Mouse (Mus musculus): ENCODE data around the gene Sfmbt1. TPM values are rescaled to one million over a fixed set of nuclear protein-coding genes. Genes with fewer than 3 reads are reported as not detected.
"Not testable (repeated sequence)": the region's sequence is repeated elsewhere in the genome, so short reads cannot be mapped to it uniquely, and the experiment has no call there.

Sfmbt1 gene
- total and polyA plus RNA-seq, 3 experiments: 9.4 to 33.0 (median 13.7) TPM

DNA sequence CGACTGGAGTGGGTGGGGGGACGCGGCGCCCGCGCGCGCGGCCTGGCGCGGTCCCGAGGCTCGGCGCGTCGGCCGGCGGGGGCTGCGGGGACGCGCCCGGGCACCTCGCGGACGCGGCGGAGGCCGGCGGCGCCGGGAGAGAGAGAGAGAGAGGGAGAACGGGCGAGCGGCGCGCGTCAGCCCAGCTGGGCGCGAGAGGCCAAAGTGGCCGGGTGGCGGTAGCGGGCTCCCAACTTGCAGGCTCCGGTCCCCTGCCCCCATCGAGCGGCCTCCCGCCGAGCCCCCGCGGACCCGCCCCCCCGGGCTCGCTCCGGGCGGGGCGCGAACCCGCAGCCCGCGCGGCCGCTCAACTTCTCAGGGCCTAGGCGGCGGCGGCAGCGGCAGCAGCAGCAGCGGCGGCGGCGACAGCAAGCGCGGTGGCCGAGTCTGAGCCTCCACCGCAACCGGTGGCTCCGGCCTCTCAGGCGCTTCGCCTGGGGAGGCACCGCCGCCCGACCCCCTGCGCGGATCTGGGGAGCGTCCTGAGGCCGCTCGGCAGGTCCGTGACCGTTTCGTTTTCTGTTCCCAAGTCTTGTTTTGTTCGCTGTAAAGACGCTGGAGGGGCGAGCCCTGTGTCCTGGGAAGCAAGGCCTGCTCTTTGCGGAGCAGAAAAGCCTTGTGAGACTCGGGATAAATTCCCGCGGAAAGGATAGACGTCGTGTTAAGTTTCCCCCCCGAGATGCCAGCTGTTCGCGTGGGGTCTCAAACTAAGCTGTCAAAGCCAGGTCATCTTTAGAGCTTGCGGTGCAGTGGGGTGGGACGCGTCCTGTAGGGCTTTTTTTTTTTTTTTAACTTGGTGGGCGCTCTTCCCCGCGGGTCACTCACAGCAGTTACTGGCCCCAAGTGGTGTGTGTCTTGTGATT lies 1.7 kb downstream of the Sfmbt1 start:
- DNase-seq (ENCODE audit: low read depth, low spot score): peak; percentile 72
- peaks cover 30 to 31% of the 10 kb centered on the region in 2 experiments for H3K4me1 ChIP-seq (ENCODE audit: control insufficient read depth in 1 of 2, insufficient read depth in 2 of 2, low read length in 2 of 2)
- H3K36me3 ChIP-seq (ENCODE audit: control insufficient read depth in 1 of 2, insufficient read depth in 2 of 2, low read length in 2 of 2): peaks cover 0 to 48% of the 10 kb centered on the region in 2 experiments; a peak in 2 of 4 replicates
- H3K9me3 ChIP-seq (replicated peaks; ENCODE audit: insufficient read depth, low read length): no peaks in the 10 kb centered on the region
- H3K27ac ChIP-seq (ENCODE audit: control insufficient read depth, low read depth, low read length): peak overlapping the region; percentile 61
- H3K79me2 ChIP-seq (ENCODE audit: control insufficient read depth, insufficient read depth, low read length, poor library complexity): peaks cover 46% of the 10 kb centered on the region
- TF ChIP-seq ETS1 (IDR thresholded peaks at IDR 0.05; ENCODE audit: low read depth, low read length) (no peak), ZNF384 (IDR thresholded peaks at IDR 0.05; ENCODE audit: low read depth, low read length) (peak; percentile 59), TBP (IDR thresholded peaks at IDR 0.05; ENCODE audit: low read depth, low read length) (no peak), JUND (IDR thresholded peaks at IDR 0.05; ENCODE audit: low read depth, low read length) (no peak), POLR2AphosphoS5 (IDR thresholded peaks at IDR 0.05; ENCODE audit: borderline replicate concordance, low read depth, low read length) (no peak), POLR2AphosphoS2 (IDR thresholded peaks at IDR 0.05; ENCODE audit: low read length) (no peak), USF2 (IDR thresholded peaks at IDR 0.05; ENCODE audit: borderline replicate concordance in 1 of 2, insufficient read depth in 1 of 2, low read depth in 1 of 2, low read length in 2 of 2) (no peak), ELF1 (IDR thresholded peaks at IDR 0.05; ENCODE audit: low read depth, low read length) (no peak), CHD1 (IDR thresholded peaks at IDR 0.05; ENCODE audit: low read depth, low read length) (no peak), ZMIZ1 (IDR thresholded peaks at IDR 0.05; ENCODE audit: low read depth, low read length) (no peak), MXI1 (IDR thresholded peaks at IDR 0.05; ENCODE audit: low read depth, low read length) (peak; percentile 6), TCF12 (IDR thresholded peaks at IDR 0.05; ENCODE audit: low read depth, low read length) (no peak), UBTF (IDR thresholded peaks at IDR 0.05; ENCODE audit: borderline replicate concordance, insufficient read depth, low read depth, low read length) (peak; percentile 57; the same call in 1 of the 2 replicates)
- no peaks in the 10 kb centered on the region for H3K27me3 ChIP-seq (ENCODE audit: control insufficient read depth in 1 of 2, insufficient read depth in 2 of 2, low read length in 2 of 2)
- peak overlapping the region; percentile 80 for H3K9ac ChIP-seq (ENCODE audit: control insufficient read depth, low read depth, low read length, poor library complexity, severe bottlenecking)
- H3K4me3 ChIP-seq (ENCODE audit: control insufficient read depth in 1 of 2, insufficient read depth in 1 of 2, low read depth in 2 of 2, low read length in 2 of 2): peak overlapping the region; percentile 81 to 92

DNA sequence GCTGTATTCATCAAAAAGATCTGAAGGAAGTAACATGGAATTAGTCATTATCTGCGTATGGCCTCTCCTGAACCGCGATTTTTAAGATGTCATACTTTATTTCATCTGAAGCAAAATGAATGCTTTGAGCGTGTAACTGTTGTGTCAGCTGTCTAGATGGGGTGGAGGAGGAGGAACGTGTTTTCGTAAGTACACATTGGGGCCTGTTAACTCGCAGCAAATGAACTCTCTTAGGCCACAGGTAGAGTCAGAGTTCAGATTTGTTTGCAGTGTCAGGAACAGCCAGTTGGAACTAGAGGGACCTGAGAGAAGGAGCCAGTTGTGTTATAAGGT lies 2.3 kb downstream of the Sfmbt1 start:
- peak; percentile 74 for DNase-seq (ENCODE audit: low read depth, low spot score)
- Histone ChIP-seq H3K4me1 (ENCODE audit: control insufficient read depth in 1 of 2, insufficient read depth in 2 of 2, low read length in 2 of 2) (peaks cover 26% of the 10 kb centered on the region in 2 experiments), H3K4me3 (ENCODE audit: control insufficient read depth in 1 of 2, insufficient read depth in 1 of 2, low read depth in 2 of 2, low read length in 2 of 2) (peak overlapping the region; percentile 81 to 92), H3K9ac (ENCODE audit: control insufficient read depth, low read depth, low read length, poor library complexity, severe bottlenecking) (peak overlapping the region; percentile 80), H3K79me2 (ENCODE audit: control insufficient read depth, insufficient read depth, low read length, poor library complexity) (peaks cover 50% of the 10 kb centered on the region), H3K27ac (ENCODE audit: control insufficient read depth, low read depth, low read length) (peak overlapping the region; percentile 61; the same call in 1 of the 2 replicates), H3K9me3 (replicated peaks; ENCODE audit: insufficient read depth, low read length) (no peaks in the 10 kb centered on the region), H3K36me3 (ENCODE audit: control insufficient read depth in 1 of 2, insufficient read depth in 2 of 2, low read length in 2 of 2) (peaks cover 0 to 45% of the 10 kb centered on the region in 2 experiments; a peak in 2 of 4 replicates), H3K27me3 (ENCODE audit: control insufficient read depth in 1 of 2, insufficient read depth in 2 of 2, low read length in 2 of 2) (no peaks in the 10 kb centered on the region)
- no peak for TF ChIP-seq TAL1 (IDR thresholded peaks at IDR 0.05; ENCODE audit: low read length)
- 0 out of 4 replicates have a peak, but pooled peaks of 1 of the 2 experiments have one; percentile 26 for TF ChIP-seq EP300 (IDR thresholded peaks at IDR 0.05; ENCODE audit: low read depth in 1 of 2, low read length in 2 of 2)
- TF ChIP-seq POLR2AphosphoS5 (IDR thresholded peaks at IDR 0.05; ENCODE audit: borderline replicate concordance, low read depth, low read length): no peak
- TF ChIP-seq MXI1 (IDR thresholded peaks at IDR 0.05; ENCODE audit: low read depth, low read length): peak; percentile 68; the same call in 1 of the 2 replicates
- no peak for TF ChIP-seq CHD2 (IDR thresholded peaks at IDR 0.05; ENCODE audit: low read length)
- peak; percentile 60 for TF ChIP-seq SIN3A (IDR thresholded peaks at IDR 0.05; ENCODE audit: low read length)
- no peak for TF ChIP-seq MAFK (IDR thresholded peaks at IDR 0.05; ENCODE audit: borderline replicate concordance, low read depth, low read length)
- TF ChIP-seq ELF1 (IDR thresholded peaks at IDR 0.05; ENCODE audit: low read depth, low read length): no peak
- no peak for TF ChIP-seq GATA1 (IDR thresholded peaks at IDR 0.05; ENCODE audit: low read depth, low read length)
- no peak for TF ChIP-seq USF2 (IDR thresholded peaks at IDR 0.05; ENCODE audit: borderline replicate concordance in 1 of 2, insufficient read depth in 1 of 2, low read depth in 1 of 2, low read length in 2 of 2)
- TF ChIP-seq ETS1 (IDR thresholded peaks at IDR 0.05; ENCODE audit: low read depth, low read length): peak; percentile 69
- TF ChIP-seq RCOR1 (IDR thresholded peaks at IDR 0.05; ENCODE audit: low read depth, low read length): no peak

DNA sequence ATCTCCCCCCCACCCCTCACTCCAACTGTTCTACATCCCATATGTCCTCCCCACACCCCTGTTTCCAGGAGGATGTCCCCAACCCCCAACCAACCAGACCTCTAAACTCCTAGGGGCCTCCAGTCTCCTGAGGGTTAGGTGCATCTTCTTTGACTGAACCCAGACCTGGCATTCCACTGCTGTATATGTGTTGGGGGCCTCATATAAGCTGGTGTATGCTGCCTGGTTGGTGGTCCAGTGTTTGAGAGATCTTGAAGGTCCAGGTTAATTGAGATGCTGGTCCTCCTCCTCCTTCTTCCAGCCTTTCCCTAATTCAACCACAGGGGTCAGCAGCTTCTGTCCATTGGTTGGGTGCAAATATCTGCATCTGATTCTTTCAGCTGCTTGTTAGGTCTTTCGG lies 4.0 kb downstream of the Sfmbt1 start:
- H3K9ac ChIP-seq (ENCODE audit: control insufficient read depth, low read depth, low read length, poor library complexity, severe bottlenecking); H3K4me3 ChIP-seq (ENCODE audit: control insufficient read depth in 1 of 2, insufficient read depth in 1 of 2, low read depth in 2 of 2, low read length in 2 of 2); DNase-seq (ENCODE audit: low read depth, low spot score); H3K9me3 ChIP-seq (replicated peaks; ENCODE audit: insufficient read depth, low read length); H3K27ac ChIP-seq (ENCODE audit: control insufficient read depth, low read depth, low read length); H3K27me3 ChIP-seq (ENCODE audit: control insufficient read depth in 1 of 2, insufficient read depth in 2 of 2, low read length in 2 of 2): not testable (repeated sequence)
- H3K36me3 ChIP-seq (ENCODE audit: control insufficient read depth in 1 of 2, insufficient read depth in 2 of 2, low read length in 2 of 2): peaks cover 4 to 33% of the 10 kb centered on the region in 2 experiments; a peak in 3 of 4 replicates
- H3K4me1 ChIP-seq (ENCODE audit: control insufficient read depth in 1 of 2, insufficient read depth in 2 of 2, low read length in 2 of 2): peaks cover 17 to 27% of the 10 kb centered on the region in 2 experiments
- H3K79me2 ChIP-seq (ENCODE audit: control insufficient read depth, insufficient read depth, low read length, poor library complexity): peaks cover 62% of the 10 kb centered on the region

Data from MEL (cell line).